Mouse (Mus musculus): Measurements from ENCODE around the gene Wasf2. TPM values are rescaled to one million over a fixed set of nuclear protein-coding genes. Genes with fewer than 3 reads are reported as not detected.

The Wasf2 gene
- polyA plus RNA-seq, 1 experiment from 2014 or later = 190 TPM

DNA sequence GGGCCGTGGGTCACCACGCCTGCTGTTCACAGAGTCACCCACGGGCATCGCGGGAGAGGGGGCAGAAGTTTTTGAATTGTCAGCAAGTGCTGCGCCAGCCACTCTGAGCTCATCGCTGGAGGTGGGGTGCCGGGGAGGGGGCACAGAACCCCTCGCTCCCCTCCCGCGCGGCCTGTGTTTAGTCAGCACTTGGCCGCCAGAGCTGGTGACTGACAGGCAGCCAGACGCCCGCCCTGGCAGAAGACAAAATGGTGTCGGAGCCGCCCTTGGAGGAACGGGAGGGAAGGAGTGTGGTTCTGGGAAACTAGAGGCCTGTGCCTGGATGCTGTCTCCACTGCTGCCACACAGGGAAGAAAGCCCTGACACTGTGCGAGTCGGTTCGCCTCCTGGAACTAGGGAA, 70.0 kb downstream of the Wasf2 start:
- DNase-seq (ENCODE audit: low spot score) = no peak

DNA sequence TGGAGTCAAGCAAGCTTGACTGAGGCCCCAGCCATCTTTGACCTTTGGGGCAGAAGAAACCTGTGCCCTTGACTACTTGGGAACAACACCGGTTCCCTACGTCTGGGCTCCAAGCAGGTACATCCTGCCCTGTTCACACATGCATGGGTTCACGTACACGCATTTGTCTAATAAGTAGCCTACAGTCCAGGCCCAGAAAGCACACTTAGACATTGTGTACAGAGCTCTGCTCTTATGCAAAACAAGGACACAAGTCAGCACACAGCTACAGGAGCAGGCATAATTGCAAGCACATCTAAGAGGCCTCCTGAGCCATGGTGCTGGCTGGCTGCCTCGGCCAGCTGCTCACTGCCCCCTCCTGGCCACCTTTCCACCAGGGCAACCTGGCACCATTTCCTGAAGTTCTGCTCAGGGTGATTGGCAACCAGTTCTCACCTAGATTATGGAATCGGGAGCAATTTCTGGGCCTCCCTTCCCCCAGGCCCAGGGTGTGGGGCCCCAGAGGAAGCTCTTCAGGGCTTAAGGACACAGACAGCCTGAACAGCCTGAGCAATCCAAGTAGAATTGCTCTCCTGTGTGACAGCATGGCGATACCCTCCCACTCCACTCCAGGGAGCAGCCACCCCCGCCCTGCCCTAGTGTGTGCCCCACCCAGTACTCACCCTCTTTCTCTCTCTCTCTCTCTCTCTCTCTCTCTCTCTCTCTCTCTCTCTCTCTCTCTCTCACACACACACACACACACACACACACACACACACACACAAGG, 70.9 kb downstream of the Wasf2 start:
- peak; percentile 61 for DNase-seq (ENCODE audit: low spot score)

GRCm38 (mm10) chr4:133202254-133202653, 71.9 kb downstream of the Wasf2 start:
- DNase-seq (ENCODE audit: low spot score) = no peak

- no peak for DNase-seq (ENCODE audit: low spot score)
These were observed 73.3 kb downstream of the Wasf2 start for GRCm38 (mm10) chr4:133203591-133203990.

DNA sequence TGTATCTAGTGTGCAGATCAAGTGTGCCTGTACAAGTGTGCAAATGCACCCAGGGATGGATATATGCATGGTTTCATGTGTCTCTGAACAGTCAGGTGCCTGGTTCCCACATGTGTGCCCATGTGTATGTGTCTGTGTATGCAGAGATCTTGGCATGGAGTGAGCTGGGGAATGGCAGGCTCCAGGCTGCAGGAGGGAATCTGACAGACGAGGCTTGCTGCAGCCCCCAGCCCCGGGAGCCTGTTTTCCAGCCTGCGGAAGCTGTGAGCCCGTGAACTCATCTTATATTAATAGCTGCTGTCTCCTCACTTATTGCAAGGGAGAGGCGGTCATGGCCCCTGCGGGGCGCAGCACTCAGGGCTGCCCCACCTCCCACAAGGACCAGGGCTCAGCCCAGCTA, 74.1 kb downstream of the Wasf2 start:
- DNase-seq (ENCODE audit: low spot score) = no peak

DNA sequence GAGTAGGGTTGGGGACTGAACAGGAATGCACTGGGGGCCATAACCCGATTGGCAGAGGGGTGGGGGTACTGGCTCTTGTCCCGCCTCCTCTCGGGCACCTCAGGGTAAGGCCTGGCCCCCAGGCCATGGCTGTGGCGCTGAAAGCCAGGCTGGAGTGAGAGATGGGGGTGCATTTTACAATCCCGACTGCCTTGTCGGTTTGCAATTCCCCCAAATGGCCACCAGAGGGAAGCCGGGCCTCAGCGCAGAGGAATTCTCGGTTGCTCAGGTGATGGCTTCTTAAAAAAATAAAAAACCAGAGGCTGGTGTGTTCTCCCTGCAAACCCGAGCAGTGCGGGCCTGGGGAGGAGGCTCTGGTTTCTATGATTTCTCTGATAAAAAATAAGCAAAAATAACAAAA, 79.1 kb downstream of the Wasf2 start:
- peak; percentile 80 for DNase-seq (ENCODE audit: low spot score)

GRCm38 (mm10) chr4:133210023-133210787, 79.9 kb downstream of the Wasf2 start:
- no peak for DNase-seq (ENCODE audit: low spot score)

- DNase-seq (ENCODE audit: low spot score) = no peak
These were observed 80.6 kb downstream of the Wasf2 start for GRCm38 (mm10) chr4:133210788-133211390.

GRCm38 (mm10) chr4:133211751-133212561, 81.7 kb downstream of the Wasf2 start, which contains the start of the genes Cd164l2 and Gpr3:
Gene Cd164l2 (plus strand): TSS chr4:133212131.
Gene Gpr3 (minus strand): TSS chr4:133212536.
- DNase-seq (ENCODE audit: low spot score) = no peak

DNA sequence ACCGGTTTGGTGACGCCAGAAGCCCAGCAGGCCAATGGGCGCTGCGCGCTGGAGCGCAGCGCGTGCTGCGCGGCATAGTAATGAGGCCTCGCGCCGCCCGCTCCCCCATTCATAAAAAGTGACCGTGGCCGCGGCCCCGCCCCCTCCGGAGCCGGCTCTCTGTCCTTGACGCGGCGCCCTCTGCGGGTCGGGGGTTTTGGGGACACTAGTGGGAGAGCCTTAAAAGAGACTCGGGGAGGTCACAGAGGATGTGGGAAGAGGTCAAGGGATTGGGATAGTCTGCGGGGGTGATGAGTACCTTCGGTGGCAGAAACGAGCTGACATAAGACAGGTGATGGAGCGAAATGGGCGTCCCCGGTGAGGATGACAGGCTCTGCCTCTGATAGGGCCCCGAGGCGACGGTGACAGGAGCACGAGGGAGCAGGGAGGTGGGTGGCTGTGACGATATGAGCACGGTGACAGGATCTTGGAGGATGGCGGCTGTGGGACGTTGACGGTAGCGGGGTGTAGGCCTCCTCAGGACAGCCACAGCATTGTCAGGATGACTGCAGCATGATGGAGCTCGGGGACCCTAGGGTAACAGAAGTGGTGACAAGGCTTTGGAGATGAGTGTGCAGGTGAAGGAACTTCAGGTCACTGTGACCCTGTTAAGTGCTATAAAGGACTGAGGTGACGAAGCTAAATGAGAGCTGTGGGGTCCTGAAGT, 82.4 kb downstream of the Wasf2 start:
- peak; percentile 60 for DNase-seq (ENCODE audit: low spot score)

DNA sequence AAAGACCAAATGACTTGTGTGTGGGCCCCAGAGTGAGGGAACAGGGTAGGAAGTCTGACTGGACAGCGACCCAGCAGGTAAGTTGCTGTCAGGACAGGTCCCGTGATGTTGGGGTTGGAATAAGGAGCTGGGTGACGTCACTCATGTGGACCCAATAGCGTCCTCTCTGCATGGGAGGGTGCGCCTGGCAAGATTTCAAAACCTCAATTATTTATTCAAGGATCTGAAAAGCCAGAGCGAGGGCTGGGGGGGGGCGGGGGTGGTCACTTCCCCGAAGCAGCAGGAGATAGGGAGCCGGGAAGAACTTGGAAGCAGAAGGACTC, 82.9 kb downstream of the Wasf2 start:
- DNase-seq (ENCODE audit: low spot score) = no peak

- no peak for DNase-seq (ENCODE audit: low spot score)
These were observed 83.4 kb downstream of the Wasf2 start for GRCm38 (mm10) chr4:133213661-133214060.

GRCm38 (mm10) chr4:133217641-133218040, 87.3 kb downstream of the Wasf2 start:
- DNase-seq (ENCODE audit: low spot score) = peak; percentile 74

DNA sequence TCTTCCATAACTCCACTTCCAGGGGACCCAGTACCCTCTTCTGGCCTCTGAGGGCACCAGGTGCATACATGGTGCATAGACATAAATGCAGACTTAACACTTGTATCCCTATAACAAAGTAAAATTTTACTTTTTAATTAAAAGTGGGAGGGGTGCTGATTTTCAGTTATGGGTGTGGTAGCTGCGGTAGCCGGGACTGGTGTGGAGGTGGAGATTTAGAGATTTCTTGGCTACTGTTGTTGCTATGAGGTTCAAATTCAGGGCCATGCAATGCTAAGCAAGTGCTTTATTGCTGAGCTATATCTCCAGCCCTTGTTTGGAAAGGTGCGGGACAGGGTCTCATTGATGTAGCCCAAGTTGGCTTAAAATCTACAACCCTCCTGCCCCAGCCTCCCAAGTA, 88.4 kb downstream of the Wasf2 start:
- no peak for DNase-seq (ENCODE audit: low spot score)

- no peak for DNase-seq (ENCODE audit: low spot score)
These were observed 90.4 kb downstream of the Wasf2 start for GRCm38 (mm10) chr4:133220656-133221055.

DNA sequence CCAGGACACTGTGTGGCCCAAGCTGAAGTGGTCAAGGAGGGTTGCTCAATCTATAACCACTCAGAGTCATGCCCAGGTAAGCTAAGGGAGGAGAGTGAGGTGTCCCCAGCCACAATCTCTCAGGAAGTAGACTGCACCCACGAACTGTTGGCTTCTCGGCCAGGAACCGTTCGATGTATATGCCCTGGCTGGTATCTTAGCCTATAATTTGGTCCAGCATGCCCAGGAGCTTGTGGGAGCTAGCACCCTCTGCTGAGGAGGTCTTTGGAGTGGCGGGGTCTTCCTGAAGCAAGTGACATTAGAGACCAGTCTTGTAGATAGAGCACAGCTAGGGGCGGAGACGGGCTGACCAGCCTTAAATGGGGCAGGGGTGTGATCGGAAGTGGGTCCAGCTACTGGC, 91.4 kb downstream of the Wasf2 start:
- DNase-seq (ENCODE audit: low spot score) = no peak

- DNase-seq (ENCODE audit: low spot score) = no peak
These were observed 93.6 kb downstream of the Wasf2 start for GRCm38 (mm10) chr4:133223875-133224274.

DNA sequence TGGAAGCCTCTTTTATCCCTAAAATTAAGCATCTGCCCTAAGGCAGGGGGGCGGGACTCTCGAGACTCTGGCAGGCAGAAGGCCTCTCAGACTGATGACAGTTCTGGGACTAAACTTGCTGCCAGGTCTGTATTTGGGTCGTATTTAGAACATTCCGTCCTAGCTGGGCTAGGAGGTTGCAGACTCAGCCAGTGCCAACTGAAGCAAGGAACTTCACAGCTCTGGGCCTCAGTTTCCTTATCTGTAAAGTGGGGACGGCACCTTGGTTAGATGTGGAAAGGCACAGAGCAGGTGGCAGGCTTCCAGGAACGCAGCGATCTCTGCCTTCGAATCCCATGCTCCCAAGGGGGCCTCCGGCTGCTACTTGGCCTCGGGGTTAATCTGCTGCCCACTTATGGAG, 95.8 kb downstream of the Wasf2 start:
- DNase-seq (ENCODE audit: low spot score) = no peak

GRCm38 (mm10) chr4:133227636-133228035, 97.3 kb downstream of the Wasf2 start:
- DNase-seq (ENCODE audit: low spot score) = no peak

DNA sequence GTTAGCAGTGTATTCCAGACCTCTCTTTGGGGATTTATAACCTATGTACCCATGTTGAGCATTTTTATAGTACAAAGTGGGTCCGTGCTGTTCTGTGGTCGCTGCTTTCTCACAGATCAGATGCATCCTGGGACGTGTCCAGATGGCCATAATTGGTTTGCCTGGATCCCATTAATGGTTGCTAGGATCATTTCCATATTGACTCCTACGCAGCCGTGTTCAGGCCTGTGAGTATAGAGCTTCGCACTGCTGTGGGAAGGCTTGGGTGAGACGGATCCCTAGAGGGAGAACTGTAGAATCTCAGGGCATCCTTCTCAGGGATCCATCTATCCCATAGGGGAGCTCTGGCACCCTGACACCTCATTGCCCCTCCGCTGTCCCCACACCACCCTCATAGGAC, 99.3 kb downstream of the Wasf2 start:
- DNase-seq (ENCODE audit: low spot score) = no peak
